Mouse (Mus musculus) cortical plate, adult 2 months (tissue): ENCODE data around the gene Tmem100.

ENCODE experiments used
- CTCF ChIP-seq: fragments of 200-500 bp; IDR thresholded peaks from 2 replicates; pipeline ENCODE4 v1.5.1; 2011; ENCODE audit warnings: mild to moderate bottlenecking, control low read depth, low read length; ENCODE audit not compliant: insufficient read depth; ENCODE audit errors: extremely low read depth
- POLR2A ChIP-seq: fragments of 200-500 bp; IDR thresholded peaks from 2 replicates; pipeline ENCODE4 v1.6.1; 2011; ENCODE audit warnings: mild to moderate bottlenecking, low read length, control low read depth; ENCODE audit not compliant: insufficient read depth; ENCODE audit errors: extremely low read depth

- TF ChIP-seq POLR2A (no peak), CTCF (no peak)
Observed at GRCm38 (mm10) chr11:90062657-90063056, 32.5 kb downstream of the Tmem100 start.
